ENCODE assay signal across 22 mouse cellular contexts in the genomic region with DNA sequence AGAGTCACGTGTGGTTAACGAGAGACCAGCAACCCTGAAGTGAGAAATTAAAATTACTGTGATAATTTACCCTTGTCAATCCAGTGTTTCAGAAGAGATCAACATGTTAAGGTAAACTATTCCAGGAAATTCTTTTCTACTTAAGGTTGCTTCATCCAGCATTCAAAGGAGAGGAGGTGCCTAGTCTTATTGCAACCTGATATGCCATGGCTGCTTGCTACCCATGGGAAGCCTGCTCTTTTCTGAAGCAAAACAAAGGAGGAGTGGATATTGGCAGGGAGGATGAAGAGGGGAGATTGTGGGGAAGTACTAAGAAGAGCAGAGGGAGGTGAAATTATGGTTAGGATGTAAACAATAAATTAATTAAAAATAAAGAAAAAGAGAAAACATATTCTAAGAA. TPM values are rescaled to one million over a fixed set of nuclear protein-coding genes. Genes with fewer than 3 reads are reported as not detected.
DNase-seq lines count a peak whose midpoint lies in the region; ATAC-seq lines count a peak whose summit lies in the region.
"Had no signal": no experiment of that assay in that cellular context is flagged by ENCODE, and none has a peak within 500 bp of the region (broad histone marks: within the 10 kb centered on the region; RNA-seq: fewer than 3 reads in every experiment).

No protein-coding gene starts in this region.

- DNase-seq in kidney, adult 8-10 months: no peak
- DNase-seq in kidney, adult 11 months: no peak
- no peak for DNase-seq in kidney, adult 9 months
- DNase-seq: adrenal gland, adult 2 months; adrenal gland, adult 8-10 months; adrenal gland, postnatal 10 days; adrenal gland, postnatal 14 days; adrenal gland, postnatal 25 days; adrenal gland, postnatal 36 days; B cell, adult 2 months; cerebellum, adult 11 months; cerebellum, adult 11-12 months; cerebellum, adult 18-20 months had no signal

- no peaks in the 10 kb centered on the region for H3K9me3 ChIP-seq in kidney, embryonic 14.5 days (ENCODE audit: control insufficient read depth, low read length)
- no peaks in the 10 kb centered on the region for H3K9me3 ChIP-seq in kidney, embryonic 15.5 days (replicated peaks)
- no peaks in the 10 kb centered on the region for H3K9me3 ChIP-seq in kidney, embryonic 16.5 days (ENCODE audit: low read length)

- no peak overlapping the region for H3K4me2 ChIP-seq in kidney, embryonic 14.5 days (replicated peaks; ENCODE audit: low read depth, low read length)
- no peak overlapping the region for H3K4me2 ChIP-seq in kidney, embryonic 15.5 days
- no peak overlapping the region for H3K4me2 ChIP-seq in kidney, embryonic 16.5 days (replicated peaks; ENCODE audit: low read depth, low read length)

- WGBS in kidney, embryonic 14.5 days: 28% methylated on average over 2 of the region's 2 CpGs
- WGBS in kidney, embryonic 15.5 days: 30% methylated on average over 2 of the region's 2 CpGs
- WGBS in kidney, embryonic 16.5 days: 30% methylated on average over 2 of the region's 2 CpGs

- no peaks in the 10 kb centered on the region for H3K27me3 ChIP-seq in kidney, embryonic 14.5 days (ENCODE audit: control insufficient read depth, insufficient read depth, low read length)
- no peaks in the 10 kb centered on the region for H3K27me3 ChIP-seq in kidney, embryonic 15.5 days
- H3K27me3 ChIP-seq in kidney, embryonic 16.5 days (ENCODE audit: insufficient read depth, low read length): no peaks in the 10 kb centered on the region
- H3K27me3 ChIP-seq: CH12.LX had no signal

- ATAC-seq in kidney, embryonic 14.5 days (ENCODE audit: low FRiP score, low TSS enrichment): peak; percentile 39; the same call in 1 of the 2 replicates
- ATAC-seq in kidney, embryonic 15.5 days (replicated peaks; ENCODE audit: low FRiP score): peak; percentile 60; the same call in 1 of the 2 replicates
- peak; percentile 82 for ATAC-seq in kidney, embryonic 16.5 days (ENCODE audit: low FRiP score, low TSS enrichment)
- ATAC-seq: activated CD4-positive, CD25-positive, alpha-beta regulatory T cell, adult 4 months; CD4-positive, CD25-positive, alpha-beta regulatory T cell, adult 4 months; Patski had no signal

- no peak overlapping the region for H3K9ac ChIP-seq in kidney, embryonic 14.5 days (ENCODE audit: low read depth, low read length)
- H3K9ac ChIP-seq in kidney, embryonic 15.5 days: no peak overlapping the region
- H3K9ac ChIP-seq in kidney, embryonic 16.5 days (replicated peaks; ENCODE audit: low read length): no peak overlapping the region

- H3K4me1 ChIP-seq in kidney, embryonic 14.5 days (ENCODE audit: control insufficient read depth, insufficient read depth, low read length): no peaks in the 10 kb centered on the region
- peaks cover 11% of the 10 kb centered on the region; the same call in 1 of the 2 replicates for H3K4me1 ChIP-seq in kidney, embryonic 15.5 days
- H3K4me1 ChIP-seq in kidney, embryonic 16.5 days (ENCODE audit: insufficient read depth, low read length): peaks cover 10% of the 10 kb centered on the region

- H3K36me3 ChIP-seq in kidney, embryonic 14.5 days (ENCODE audit: control insufficient read depth, insufficient read depth, low read length): no peaks in the 10 kb centered on the region
- no peaks in the 10 kb centered on the region for H3K36me3 ChIP-seq in kidney, embryonic 15.5 days
- H3K36me3 ChIP-seq in kidney, embryonic 16.5 days (ENCODE audit: insufficient read depth, low read length): no peaks in the 10 kb centered on the region
- H3K36me3 ChIP-seq: G1E had no signal

- H3K27ac ChIP-seq in kidney, embryonic 14.5 days (ENCODE audit: low read depth, low read length): no peak overlapping the region
- no peak overlapping the region for H3K27ac ChIP-seq in kidney, embryonic 15.5 days
- H3K27ac ChIP-seq in kidney, embryonic 16.5 days (ENCODE audit: low read length): no peak overlapping the region

- no peak overlapping the region for H3K4me3 ChIP-seq in kidney, embryonic 14.5 days (ENCODE audit: low read length)
- H3K4me3 ChIP-seq in kidney, embryonic 15.5 days (replicated peaks): no peak overlapping the region
- H3K4me3 ChIP-seq in kidney, embryonic 16.5 days (ENCODE audit: low read length): no peak overlapping the region

RNA-seq across cellular contexts. Expression of a gene that starts 15.5 kb away (rescaled TPM):
- polyA plus RNA-seq in kidney, embryonic 14.5 days (2014; fragmentation: Nextera tagmentation; extraction: Ambion mirVana): 3.7 and 7.6 TPM in 2 replicates
- polyA plus RNA-seq in kidney, embryonic 15.5 days (2015; fragmentation: Nextera tagmentation; extraction: Ambion mirVana): 10.2 and 11.1 TPM in 2 replicates
- 11.6 and 13.8 TPM in 2 replicates for polyA plus RNA-seq in kidney, embryonic 16.5 days (2015; fragmentation: Nextera tagmentation; extraction: Ambion mirVana)
- polyA plus RNA-seq: activated CD4-positive, CD25-positive, alpha-beta regulatory T cell, adult 4 months; C2C12; G1E had no signal
